Mouse (Mus musculus) kidney, adult 9 months (tissue): ENCODE data around the gene Trpv2.
A peak's percentile ranks its signal among the peaks of the same experiment; 100 is the strongest.

Experiments
- DNase-seq: peaks from one replicate; pipeline ENCODE4 v3.0.0; 2022

Trpv2 gene

GRCm38 (mm10) chr11:62573959-62574702, at the start of gene Trpv2:
Gene Trpv2, plus strand, starts transcription at chr11:62574486.
- DNase-seq: no peak

- DNase-seq: no peak
These were observed 37.2 kb upstream of the Trpv2 start for GRCm38 (mm10) chr11:62537089-62537488.

GRCm38 (mm10) chr11:62537590-62537989, 36.7 kb upstream of the Trpv2 start:
- no peak for DNase-seq

- DNase-seq: peak; percentile 47
These were observed 35.8 kb upstream of the Trpv2 start for GRCm38 (mm10) chr11:62538321-62539088.

GRCm38 (mm10) chr11:62539089-62539890, 35.0 kb upstream of the Trpv2 start, which contains the start of gene Cenpv:
Gene Cenpv, minus strand, starts transcription at chr11:62539261.
- DNase-seq: peak; percentile 72

GRCm38 (mm10) chr11:62540167-62540566, 34.1 kb upstream of the Trpv2 start:
- DNase-seq: no peak

GRCm38 (mm10) chr11:62540969-62541368, 33.3 kb upstream of the Trpv2 start:
- DNase-seq: no peak

GRCm38 (mm10) chr11:62541581-62541980, 32.7 kb upstream of the Trpv2 start:
- DNase-seq: no peak

GRCm38 (mm10) chr11:62543991-62544390, 30.3 kb upstream of the Trpv2 start:
- no peak for DNase-seq

- DNase-seq: peak; percentile 84
These were observed 24.5 kb upstream of the Trpv2 start for GRCm38 (mm10) chr11:62549782-62550181.

GRCm38 (mm10) chr11:62550227-62550685, 24.0 kb upstream of the Trpv2 start:
- peak; percentile 74 for DNase-seq

- DNase-seq: peak; percentile 99
These were observed 23.5 kb upstream of the Trpv2 start, which contains the start of gene Ubb for GRCm38 (mm10) chr11:62550727-62551225. Gene Ubb, plus strand, starts transcription at chr11:62551171.

GRCm38 (mm10) chr11:62551226-62552119, 22.8 kb upstream of the Trpv2 start:
- DNase-seq: peak; percentile 89

- DNase-seq: no peak
These were observed 21.1 kb upstream of the Trpv2 start for GRCm38 (mm10) chr11:62553186-62553585.

GRCm38 (mm10) chr11:62553633-62554032, 20.7 kb upstream of the Trpv2 start:
- no peak for DNase-seq

GRCm38 (mm10) chr11:62554163-62554855, 20.0 kb upstream of the Trpv2 start:
- DNase-seq: no peak

GRCm38 (mm10) chr11:62554934-62555517, 19.3 kb upstream of the Trpv2 start:
- DNase-seq: no peak

GRCm38 (mm10) chr11:62555896-62556412, 18.3 kb upstream of the Trpv2 start:
- DNase-seq: no peak

- DNase-seq: peak; percentile 85
These were observed 17.1 kb upstream of the Trpv2 start for GRCm38 (mm10) chr11:62557205-62557604.

GRCm38 (mm10) chr11:62558152-62558551, 16.1 kb upstream of the Trpv2 start:
- no peak for DNase-seq
